Mouse (Mus musculus) kidney, adult 8-10 months (tissue): ENCODE data around the gene Trappc3.

Source experiments
- DNase-seq, 2 experiments: peaks; one replicate each; pipeline ENCODE4 v3.0.0; 2022

Gene Trappc3

GRCm38 (mm10) chr4:126278961-126279360 is 16.8 kb downstream of the Trappc3 start:
- DNase-seq, result no peak

GRCm38 (mm10) chr4:126281706-126282105 is 19.6 kb downstream of the Trappc3 start:
- no peak for DNase-seq

DNA sequence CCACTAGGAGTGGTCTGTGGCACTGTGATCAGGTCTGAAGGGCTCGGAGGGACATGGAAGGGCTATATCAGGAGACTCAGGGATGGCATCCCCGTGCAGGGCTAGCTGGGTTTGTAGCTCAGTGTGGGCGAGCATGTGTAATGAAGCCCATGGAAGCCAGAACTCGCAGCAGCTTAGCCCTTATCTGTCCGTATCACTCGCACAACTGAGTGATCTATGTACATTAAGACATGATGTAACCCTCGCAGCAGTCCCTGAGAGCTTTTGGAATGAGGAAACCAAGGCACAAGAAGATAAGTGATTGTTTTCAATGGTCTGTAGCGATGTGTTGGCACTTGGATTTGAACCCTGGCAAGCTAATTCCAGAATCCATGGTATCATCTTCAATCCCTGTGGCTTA is 21.5 kb downstream of the Trappc3 start:
- no peak for DNase-seq

- no peak for DNase-seq
Measured at GRCm38 (mm10) chr4:126286492-126286891, 24.4 kb downstream of the Trappc3 start, which contains the start of gene Col8a2. Gene Col8a2 (plus strand): TSS chr4:126286793.

DNA sequence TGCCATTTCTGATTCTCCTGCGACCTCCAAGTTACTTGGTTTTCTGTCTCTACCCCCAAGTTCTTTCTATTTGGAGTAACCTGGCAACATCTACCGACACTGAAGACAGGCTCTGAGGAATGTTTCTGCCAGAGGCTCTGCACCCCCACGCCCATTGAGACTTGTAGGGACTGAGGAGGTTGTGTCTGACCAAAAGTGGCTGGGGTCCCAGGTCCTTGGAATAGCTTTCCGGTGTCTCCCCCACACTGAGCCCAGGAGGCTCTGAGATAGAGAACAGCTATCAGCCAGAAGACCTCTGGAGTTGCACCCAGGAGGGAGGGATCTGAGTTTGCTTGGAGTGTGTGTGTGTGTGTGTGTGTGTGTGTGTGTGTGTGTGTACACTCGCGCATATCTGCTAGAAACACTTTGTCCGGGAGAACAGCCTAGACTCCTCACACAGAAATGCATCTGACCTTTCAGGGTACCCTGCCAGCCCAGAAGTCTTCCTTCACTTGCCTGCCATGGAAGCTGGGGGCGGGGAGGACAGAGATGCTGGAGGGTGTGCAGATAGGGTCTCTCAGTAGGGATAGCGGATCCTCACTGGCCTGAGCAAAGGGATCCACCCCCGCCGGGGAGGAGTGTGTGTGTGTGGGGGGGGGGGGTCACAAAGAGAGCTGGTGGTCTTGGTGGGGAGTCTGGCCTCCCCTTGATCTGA is 25.3 kb downstream of the Trappc3 start:
- no peak for DNase-seq

- no peak for DNase-seq
Measured at GRCm38 (mm10) chr4:126288085-126288666, 26.1 kb downstream of the Trappc3 start.

- no peak for DNase-seq
Measured at GRCm38 (mm10) chr4:126290314-126290713, 28.2 kb downstream of the Trappc3 start.

DNA sequence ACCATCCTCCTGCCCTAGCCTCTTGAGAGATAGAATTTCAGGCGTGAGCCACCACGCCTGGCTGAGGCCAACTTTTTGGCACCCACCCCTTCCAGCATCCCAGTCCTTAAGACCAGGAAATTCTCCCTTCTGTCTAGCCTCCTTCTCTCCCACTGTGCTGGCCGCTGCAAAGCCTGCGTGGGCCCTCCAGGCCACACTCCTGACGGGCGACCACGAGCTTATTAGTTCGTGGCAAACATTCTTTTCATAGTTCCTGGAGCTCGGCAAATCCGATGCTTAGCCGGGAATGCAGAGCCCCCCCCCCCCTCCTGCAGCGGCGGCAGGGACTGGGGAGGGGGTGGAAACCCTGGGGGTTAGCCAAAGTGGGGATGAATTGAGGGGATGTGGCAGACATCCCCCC is 29.1 kb downstream of the Trappc3 start:
- DNase-seq, result no peak

- no peak for DNase-seq
Measured at GRCm38 (mm10) chr4:126295152-126295551, 33.0 kb downstream of the Trappc3 start.

DNA sequence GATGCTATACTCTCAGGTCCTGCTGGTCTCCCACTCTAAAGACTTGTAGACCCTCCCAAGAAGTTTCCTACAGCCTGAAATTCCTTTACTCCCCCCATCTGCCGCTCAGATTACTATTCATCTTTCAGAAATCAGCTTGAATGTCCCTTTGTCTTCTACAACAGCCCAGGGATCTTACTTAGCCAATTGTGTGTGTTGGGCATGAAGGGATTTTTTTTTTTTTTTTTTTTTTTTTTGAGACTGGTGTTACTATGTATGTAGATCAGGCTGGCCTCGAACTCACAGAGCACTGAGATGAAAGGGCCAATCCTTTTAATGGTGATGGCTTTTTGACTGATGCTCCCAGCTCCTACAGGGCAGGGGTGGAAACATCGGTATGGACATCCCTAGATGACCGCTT is 33.8 kb downstream of the Trappc3 start:
- DNase-seq, result no peak

DNA sequence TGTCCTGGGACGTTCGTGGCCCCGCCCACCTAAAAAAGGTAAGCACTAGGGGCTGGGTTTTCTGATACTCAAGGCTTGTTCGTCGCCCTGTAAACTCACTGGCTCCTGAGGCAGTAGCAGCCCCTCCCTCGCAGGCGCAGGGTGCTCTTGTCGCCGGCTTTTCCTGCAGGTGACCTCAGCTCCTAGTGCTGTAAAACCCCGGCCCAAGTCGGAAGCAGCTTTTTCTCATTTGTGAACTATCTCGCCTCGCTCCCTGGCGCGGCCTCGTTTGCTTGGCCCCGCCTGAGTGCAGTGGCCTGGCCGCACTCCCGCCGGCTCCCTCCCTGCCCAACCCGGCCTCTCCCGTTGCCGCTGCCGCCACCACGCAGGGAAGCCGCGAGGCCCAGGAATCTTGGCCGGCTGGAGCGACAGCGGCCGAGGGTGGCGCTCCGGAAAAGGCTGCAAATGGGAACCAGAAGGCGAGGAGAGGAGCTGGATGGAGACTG is 34.5 kb downstream of the Trappc3 start:
- DNase-seq, result peak in 1 of 2 experiments; percentile 43

DNA sequence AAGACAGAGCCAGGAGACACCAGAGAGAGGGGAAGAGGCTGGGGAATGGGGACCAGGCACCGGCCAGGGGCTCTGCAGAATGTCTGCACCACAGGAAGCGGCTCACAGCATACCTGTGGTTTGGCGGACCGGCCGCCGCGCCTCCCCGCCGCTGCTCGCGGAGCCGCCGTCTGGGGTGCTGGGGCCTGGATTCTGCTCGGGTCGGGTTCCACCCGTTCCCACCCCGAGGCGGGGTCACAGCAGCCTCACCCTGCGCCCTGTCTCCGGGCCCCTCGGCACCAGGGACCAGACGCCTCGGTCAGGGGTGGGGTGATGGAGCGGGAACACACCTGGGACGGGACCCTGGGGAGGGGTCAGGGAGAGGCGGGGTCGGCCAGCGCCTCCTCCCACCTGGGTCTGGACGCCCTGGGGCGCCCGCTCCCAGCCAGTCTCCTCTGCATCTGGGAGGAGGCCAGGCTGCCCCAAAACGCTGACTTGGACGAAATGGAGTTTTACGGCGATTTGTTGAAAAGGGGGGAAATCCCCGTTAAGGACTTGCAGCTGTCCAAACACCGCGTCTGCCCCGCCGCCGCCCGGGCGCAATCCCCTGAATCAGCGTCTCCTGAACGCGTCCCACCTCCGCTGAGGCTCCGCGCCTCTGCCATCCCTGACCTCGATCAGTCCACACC is 38.9 kb downstream of the Trappc3 start:
- DNase-seq, result no peak

- DNase-seq, result no peak
Measured at GRCm38 (mm10) chr4:126301584-126302309, 39.6 kb downstream of the Trappc3 start.

DNA sequence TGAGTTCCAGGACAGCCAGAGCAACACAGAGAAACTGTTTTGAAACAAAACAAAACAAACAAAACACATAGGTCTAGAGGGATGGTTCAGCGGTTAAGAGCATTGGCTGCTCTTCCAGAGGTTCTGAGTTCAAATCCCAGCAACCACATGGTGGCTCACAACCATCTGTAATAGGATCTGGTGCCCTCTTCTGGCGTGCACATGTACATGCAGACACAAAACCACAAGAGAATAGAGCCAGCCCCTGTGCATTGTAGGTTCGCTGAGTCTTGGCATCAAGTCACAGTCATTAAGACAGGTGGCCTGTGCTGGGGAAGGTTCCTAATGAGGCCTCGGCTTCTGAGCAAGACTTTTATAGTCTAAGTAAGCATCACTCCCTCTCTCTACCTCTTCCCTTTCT is 41.8 kb downstream of the Trappc3 start:
- DNase-seq, result no peak

- DNase-seq, result no peak
Measured at GRCm38 (mm10) chr4:126305428-126305827, 43.3 kb downstream of the Trappc3 start.

GRCm38 (mm10) chr4:126306058-126306457 is 43.9 kb downstream of the Trappc3 start:
- DNase-seq, result no peak

GRCm38 (mm10) chr4:126306827-126307226 is 44.7 kb downstream of the Trappc3 start:
- DNase-seq, result no peak

DNA sequence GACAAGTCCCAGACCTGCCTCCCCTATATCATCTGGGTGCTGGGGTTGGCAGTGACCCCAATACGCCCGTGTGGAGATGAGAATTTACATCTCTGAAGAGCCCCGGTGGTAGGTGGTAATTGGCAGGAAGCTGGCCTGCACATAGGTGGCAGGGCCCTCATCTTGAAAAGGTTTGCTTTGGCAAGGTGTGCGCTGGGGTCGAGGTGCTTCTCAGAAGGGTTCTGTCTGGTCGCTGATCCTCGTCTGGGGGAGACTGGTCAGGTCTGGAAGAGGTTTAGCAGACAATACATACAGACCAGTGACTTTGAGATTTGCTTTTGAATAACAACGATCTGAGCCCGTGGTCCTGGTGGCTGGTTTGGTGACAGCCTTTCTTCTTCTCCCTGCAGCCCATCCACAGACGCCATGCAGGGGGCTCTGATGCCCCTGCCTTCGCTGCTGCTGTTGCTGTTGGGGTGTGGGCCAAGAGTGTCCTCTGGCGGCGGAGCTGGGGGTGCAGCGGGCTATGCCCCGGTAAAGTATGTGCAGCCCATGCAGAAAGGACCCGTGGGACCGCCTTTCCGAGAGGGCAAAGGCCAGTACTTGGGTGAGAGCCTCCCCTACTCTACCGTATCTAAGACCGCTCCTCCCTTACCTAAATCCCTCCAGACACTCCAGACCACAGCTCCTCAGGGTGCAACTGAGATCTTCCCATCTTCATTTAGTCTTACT is 47.2 kb downstream of the Trappc3 start:
- no peak for DNase-seq

- peak; percentile 75 to 89 for DNase-seq
Measured at GRCm38 (mm10) chr4:126309922-126310309, 47.8 kb downstream of the Trappc3 start.

- DNase-seq, result no peak
Measured at GRCm38 (mm10) chr4:126310344-126310743, 48.2 kb downstream of the Trappc3 start.

DNA sequence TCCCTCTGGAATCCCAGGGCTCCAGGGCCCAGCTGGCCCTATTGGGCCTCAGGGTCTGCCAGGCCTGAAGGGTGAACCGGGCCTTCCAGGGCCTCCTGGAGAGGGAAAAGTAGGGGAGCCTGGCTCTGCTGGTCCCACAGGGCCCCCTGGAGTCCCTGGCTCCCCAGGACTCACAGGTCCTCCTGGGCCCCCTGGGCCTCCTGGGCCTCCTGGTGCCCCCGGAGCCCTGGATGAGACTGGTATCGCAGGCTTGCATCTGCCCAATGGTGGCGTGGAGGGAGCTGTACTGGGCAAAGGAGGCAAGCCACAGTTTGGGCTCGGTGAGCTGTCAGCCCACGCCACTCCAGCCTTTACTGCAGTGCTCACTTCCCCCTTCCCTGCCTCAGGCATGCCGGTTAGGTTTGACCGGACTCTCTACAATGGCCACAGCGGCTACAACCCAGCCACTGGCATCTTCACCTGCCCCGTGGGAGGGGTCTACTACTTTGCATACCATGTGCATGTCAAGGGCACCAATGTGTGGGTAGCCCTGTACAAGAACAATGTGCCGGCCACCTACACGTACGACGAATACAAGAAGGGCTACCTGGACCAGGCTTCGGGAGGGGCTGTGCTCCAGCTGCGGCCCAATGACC is 49.6 kb downstream of the Trappc3 start:
- no peak for DNase-seq

- no peak for DNase-seq
Measured at GRCm38 (mm10) chr4:126313202-126313601, 51.1 kb downstream of the Trappc3 start.
